Mouse (Mus musculus) limb, embryonic 14.5 days (tissue): ENCODE measurements around the gene Ibsp. TPM values are rescaled to one million over a fixed set of nuclear protein-coding genes. Genes with fewer than 3 reads are reported as not detected.

Experiments
- ATAC-seq: fragments of 200-750 bp; cut with Nextera tagmentation; 2 replicates; pipeline ENCODE4 v1.8.0; 2017; ENCODE audit warnings: low read depth, moderate number of reproducible peaks, moderate TSS enrichment; ENCODE audit not compliant: low FRiP score
- DNase-seq: peaks from one replicate; pipeline ENCODE4 v3.0.0-alpha.2; 2015; ENCODE audit warnings: low spot score
- H3K27ac ChIP-seq: fragments of 300-500 bp; sonication (generic); replicated peaks from 2 replicates; pipeline ENCODE4 v1.5.1; 2014; ENCODE audit warnings: low read depth, mild to moderate bottlenecking, low read length, moderate library complexity, mixed read lengths
- H3K27me3 ChIP-seq: fragments of 300-500 bp; sonication (generic); 2 replicates; pipeline ENCODE4 v1.6.1; 2014; ENCODE audit warnings: low read length, mixed read lengths; ENCODE audit not compliant: control insufficient read depth, insufficient read depth
- H3K36me3 ChIP-seq: fragments of 300-500 bp; sonication (generic); 2 replicates; pipeline ENCODE4 v1.6.1; 2014; ENCODE audit warnings: mild to moderate bottlenecking, low read length, moderate library complexity, mixed read lengths; ENCODE audit not compliant: control insufficient read depth, insufficient read depth
- H3K4me1 ChIP-seq: fragments of 300-500 bp; sonication (generic); 2 replicates; pipeline ENCODE4 v1.6.1; 2014; ENCODE audit warnings: antibody characterized with exemption, low read length, mixed read lengths; ENCODE audit not compliant: control insufficient read depth, insufficient read depth
- H3K4me2 ChIP-seq: fragments of 300-500 bp; sonication (generic); replicated peaks from 2 replicates; pipeline ENCODE4 v1.6.1; 2014; ENCODE audit warnings: low read depth, mild to moderate bottlenecking, low read length, moderate library complexity; ENCODE audit not compliant: severe bottlenecking
- H3K4me3 ChIP-seq: fragments of 300-500 bp; sonication (generic); replicated peaks from 2 replicates; pipeline ENCODE4 v1.5.1; 2014; ENCODE audit warnings: low read length
- H3K9ac ChIP-seq: fragments of 300-500 bp; sonication (generic); 2 replicates; pipeline ENCODE4 v1.6.1; 2014; ENCODE audit warnings: mild to moderate bottlenecking, low read depth, low read length, moderate library complexity; ENCODE audit not compliant: severe bottlenecking
- H3K9me3 ChIP-seq: fragments of 300-500 bp; sonication (generic); 2 replicates; pipeline ENCODE4 v1.6.1; 2016; ENCODE audit warnings: low read length; ENCODE audit not compliant: control insufficient read depth
- POLR2A ChIP-seq: fragments of 200-500 bp; IDR thresholded peaks from 2 replicates; pipeline ENCODE4 v1.8.0; 2012; ENCODE audit warnings: inconsistent platforms, mild to moderate bottlenecking, moderate library complexity, borderline replicate concordance; ENCODE audit not compliant: insufficient read depth, insufficient read length; ENCODE audit errors: extremely low read depth
- WGBS: fragments of 180-500 bp; shearing (Covaris S2); extraction: QIAGEN DNeasy Blood & Tissue Kit; methylation state at CpG from one replicate; pipeline ENCODE4 v1.1.7; 2014; 5-methylcytosine and 5-hydroxymethylcytosine counted together
- microRNA-seq: library from miRNA; unstranded; fragments of <30 nt; microRNA quantifications from one replicate; pipeline ENCODE4, GENCODE M21; 2016
- polyA plus RNA-seq, 2 experiments: library from polyadenylated mRNA; depleted of rRNA in 1 of 2; stranded (reverse) in 1 of 2; unstranded in 1 of 2; fragments of >200 nt; fragmentation: Nextera tagmentation in 1 of 2; extraction: Ambion mirVana in 1 of 2; gene quantifications; 2 replicates each; pipeline versions ENCODE4 v1.2.1 to v1.2.3; 2012 to 2014

Gene Ibsp
- polyA plus RNA-seq, 2 experiments: 128 to 263 TPM

DNA sequence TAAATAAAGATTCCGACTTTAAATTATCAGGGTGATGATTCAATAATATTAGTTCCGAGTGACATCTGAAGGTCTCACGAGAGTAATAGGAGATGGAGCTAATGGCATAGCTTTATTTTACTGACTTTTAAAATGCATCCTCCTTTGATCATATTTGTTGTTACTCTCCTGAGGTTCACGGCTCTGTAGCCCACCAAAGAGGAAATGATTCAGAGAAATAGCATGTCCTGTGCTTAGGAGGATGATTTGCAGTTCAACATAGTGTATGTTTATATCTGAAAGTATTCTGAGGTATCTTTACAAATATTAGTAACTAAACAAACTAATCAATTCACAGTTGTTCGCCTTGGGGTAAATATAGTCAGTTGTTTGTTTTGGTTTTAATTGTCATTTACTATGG is 58.6 kb downstream of the Ibsp start:
- Histone ChIP-seq H3K36me3 (no peaks in the 10 kb centered on the region), H3K4me1 (no peaks in the 10 kb centered on the region), H3K9me3 (no peaks in the 10 kb centered on the region), H3K27me3 (no peaks in the 10 kb centered on the region), H3K9ac (no peak overlapping the region), H3K4me3 (no peak overlapping the region), H3K27ac (no peak overlapping the region), H3K4me2 (no peak overlapping the region)
- ATAC-seq: no peak
- no peak for DNase-seq
- TF ChIP-seq POLR2A: no peak
- WGBS: 56% methylated on average over 5 of the region's 5 CpGs

DNA sequence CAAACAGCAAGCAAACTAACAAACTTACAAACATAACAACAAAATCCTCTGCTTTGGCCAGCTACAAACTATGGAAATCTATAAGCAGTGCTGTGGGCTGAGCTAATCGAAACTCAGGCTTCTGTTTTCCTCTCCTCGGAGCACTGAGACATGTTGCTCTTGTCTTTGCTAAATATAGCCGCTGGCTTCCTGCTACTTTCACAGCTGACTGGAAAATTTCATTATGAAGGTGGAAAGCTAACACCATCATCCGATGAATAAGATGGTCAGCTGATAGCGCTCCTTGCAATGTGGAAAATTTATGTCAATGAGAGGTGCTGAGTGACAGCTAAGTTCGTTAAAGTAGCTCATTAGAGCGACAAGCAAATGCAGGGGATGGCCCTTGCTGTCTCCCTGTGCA is 59.6 kb downstream of the Ibsp start:
- Histone ChIP-seq H3K36me3 (no peaks in the 10 kb centered on the region), H3K9me3 (no peaks in the 10 kb centered on the region), H3K27me3 (no peaks in the 10 kb centered on the region), H3K4me2 (no peak overlapping the region), H3K9ac (no peak overlapping the region), H3K4me1 (no peaks in the 10 kb centered on the region), H3K27ac (no peak overlapping the region), H3K4me3 (no peak overlapping the region)
- DNase-seq (no peak), ATAC-seq (no peak)
- WGBS: 31% methylated on average over 7 of the region's 7 CpGs
- TF ChIP-seq POLR2A: no peak

DNA sequence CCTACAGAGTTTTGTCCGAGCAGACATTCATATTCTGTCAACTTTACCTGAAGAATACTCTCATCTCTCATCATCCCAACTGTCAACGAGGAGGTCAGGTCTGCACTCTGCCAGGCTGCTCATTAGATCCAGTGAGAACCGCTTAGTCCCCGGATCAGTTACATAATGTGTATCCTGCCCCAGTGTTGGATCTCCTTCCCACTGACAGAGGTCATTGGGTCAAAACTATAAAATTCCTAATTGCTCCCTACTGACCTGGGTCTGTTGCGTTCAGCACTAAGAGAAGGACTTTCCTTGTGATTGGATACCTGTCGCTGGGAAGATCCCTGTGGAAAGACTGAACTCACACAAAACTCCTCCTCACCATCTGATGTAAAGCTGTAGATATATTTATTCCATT is 60.3 kb downstream of the Ibsp start:
- Histone ChIP-seq H3K27me3 (no peaks in the 10 kb centered on the region), H3K4me1 (no peaks in the 10 kb centered on the region), H3K9ac (no peak overlapping the region), H3K36me3 (no peaks in the 10 kb centered on the region), H3K27ac (no peak overlapping the region), H3K4me2 (no peak overlapping the region), H3K4me3 (no peak overlapping the region), H3K9me3 (no peaks in the 10 kb centered on the region)
- WGBS: 17% methylated on average over 6 of the region's 6 CpGs
- no peak for DNase-seq
- no peak for TF ChIP-seq POLR2A
- no peak for ATAC-seq

Small RNAs within 50 kb of the gene (microRNA-seq; reads per million reads assigned to microRNA genes)
- gene Gm23616: not detected

Other genes with a start within 250 kb of the Ibsp start
- not detected in 2 replicates for gene Gm17660, start 221.6 kb upstream of the Ibsp start, polyA plus RNA-seq (2012; rRNA removed)
- not detected in 2 replicates for gene Gm17660, start 221.6 kb upstream of the Ibsp start, polyA plus RNA-seq (2014; fragmentation: Nextera tagmentation; extraction: Ambion mirVana)
- 47.7 and 68.4 TPM in 2 replicates for gene Sparcl1, start 185.4 kb upstream of the Ibsp start, polyA plus RNA-seq (2012; rRNA removed)
- gene Sparcl1, start 185.4 kb upstream of the Ibsp start, polyA plus RNA-seq (2014; fragmentation: Nextera tagmentation; extraction: Ambion mirVana): 63.9 and 67.8 TPM in 2 replicates
- gene Dspp, start 128.5 kb upstream of the Ibsp start, polyA plus RNA-seq (2012; rRNA removed): not detected in 2 replicates
- not detected in 2 replicates for gene Dspp, start 128.5 kb upstream of the Ibsp start, polyA plus RNA-seq (2014; fragmentation: Nextera tagmentation; extraction: Ambion mirVana)
- gene Dmp1, start 96.6 kb upstream of the Ibsp start, polyA plus RNA-seq (2012; rRNA removed): 2.5 and 3.0 TPM in 2 replicates
- gene Dmp1, start 96.6 kb upstream of the Ibsp start, polyA plus RNA-seq (2014; fragmentation: Nextera tagmentation; extraction: Ambion mirVana): 5.1 and 5.8 TPM in 2 replicates
- not detected in 2 replicates for gene Mepe, start 26.2 kb downstream of the Ibsp start, polyA plus RNA-seq (2012; rRNA removed)
- not detected in 2 replicates for gene Mepe, start 26.2 kb downstream of the Ibsp start, polyA plus RNA-seq (2014; fragmentation: Nextera tagmentation; extraction: Ambion mirVana)
- 78.3 and 102 TPM in 2 replicates for gene Spp1, start 135.9 kb downstream of the Ibsp start, polyA plus RNA-seq (2012; rRNA removed)
- 132 and 195 TPM in 2 replicates for gene Spp1, start 135.9 kb downstream of the Ibsp start, polyA plus RNA-seq (2014; fragmentation: Nextera tagmentation; extraction: Ambion mirVana)
- 84.4 and 86.0 TPM in 2 replicates for gene Pkd2, start 160.3 kb downstream of the Ibsp start, polyA plus RNA-seq (2012; rRNA removed)
- 32.6 and 38.2 TPM in 2 replicates for gene Pkd2, start 160.3 kb downstream of the Ibsp start, polyA plus RNA-seq (2014; fragmentation: Nextera tagmentation; extraction: Ambion mirVana)
- 2.7 and 3.6 TPM in 2 replicates for gene BC005561, start 209.2 kb downstream of the Ibsp start, polyA plus RNA-seq (2012; rRNA removed)
- 11.6 and 13.7 TPM in 2 replicates for gene BC005561, start 209.2 kb downstream of the Ibsp start, polyA plus RNA-seq (2014; fragmentation: Nextera tagmentation; extraction: Ambion mirVana)